Mouse (Mus musculus): ENCODE data around the gene Slc41a2. TPM values are rescaled to one million over a fixed set of nuclear protein-coding genes. Genes with fewer than 3 reads are reported as not detected.
"Not testable (repeated sequence)": the region's sequence is repeated elsewhere in the genome, so short reads cannot be mapped to it uniquely, and the experiment has no call there.

Slc41a2 gene
- total RNA-seq, 2 experiments from 2014 or later = 25.4 to 26.8 TPM

DNA sequence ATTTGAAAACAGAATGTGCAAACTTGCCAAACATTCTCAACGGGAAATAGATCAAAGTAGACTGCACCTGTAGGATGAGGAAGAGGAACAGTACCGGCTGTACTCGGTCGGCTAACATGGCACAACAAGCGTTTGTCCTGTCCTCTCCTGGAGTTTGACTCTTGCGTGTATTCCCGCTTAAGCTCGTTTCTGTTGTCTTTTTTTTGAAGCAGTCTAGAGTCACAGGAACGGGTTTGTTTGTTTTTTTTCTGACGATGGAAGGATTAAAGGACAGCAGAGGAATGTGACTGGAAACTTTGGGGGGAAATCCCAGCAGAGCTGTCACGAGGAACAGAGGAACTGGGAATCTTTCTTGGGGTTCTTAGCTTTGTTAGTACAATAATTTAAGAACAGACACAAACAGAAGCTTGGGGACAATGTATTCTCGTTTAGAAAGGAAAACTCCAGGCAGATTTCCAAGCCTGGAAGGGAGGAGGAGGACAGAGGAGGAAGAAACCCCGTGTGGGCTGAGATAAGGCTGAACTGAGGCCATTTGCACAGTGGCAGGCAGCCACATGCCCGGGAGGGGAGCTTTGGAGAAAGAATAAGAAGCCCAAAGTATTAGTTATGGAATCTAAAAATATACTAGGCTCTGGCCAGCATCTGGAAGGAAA, 16.1 kb upstream of the Slc41a2 start:
- peak in 1 of 2 experiments; percentile 19 for DNase-seq (ENCODE audit: low spot score in 2 of 2)

DNA sequence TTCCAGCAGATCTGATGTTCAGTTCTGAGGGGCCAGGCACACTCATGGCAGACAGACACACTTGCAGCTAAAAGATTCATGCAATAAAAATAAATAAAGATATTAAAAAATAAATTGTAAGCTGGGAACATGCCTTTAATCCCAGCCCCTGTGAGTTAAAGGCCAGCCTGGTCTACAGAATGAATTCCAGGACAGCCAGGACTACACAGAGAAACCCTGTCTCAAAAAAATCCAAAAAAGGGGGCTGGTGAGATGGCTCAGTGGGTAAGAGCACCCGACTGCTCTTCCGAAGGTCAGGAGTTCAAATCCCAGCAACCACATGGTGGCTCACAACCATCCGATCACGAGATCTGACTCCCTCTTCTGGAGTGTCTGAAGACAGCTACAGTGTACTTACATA, 14.1 kb upstream of the Slc41a2 start:
- DNase-seq (ENCODE audit: low spot score in 2 of 2) = not testable (repeated sequence)

DNA sequence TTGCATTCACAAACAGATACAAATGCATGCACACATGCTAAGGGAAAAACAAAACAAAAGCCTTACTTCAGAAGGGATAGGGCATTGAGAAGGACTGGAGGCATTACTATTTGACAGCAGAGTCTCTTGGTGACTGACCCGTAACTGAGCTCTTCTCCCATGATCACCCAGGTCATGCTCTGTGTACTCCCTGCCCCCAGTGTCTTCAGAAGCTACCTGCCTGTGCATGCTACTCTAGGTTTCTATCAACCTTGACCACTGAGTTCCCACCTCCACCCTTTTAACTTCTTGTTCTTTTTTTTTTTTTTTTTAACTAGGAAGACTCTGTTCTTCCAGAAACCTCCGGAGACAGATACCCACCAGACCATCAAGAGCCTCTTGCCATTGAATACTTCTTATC, 13.0 kb upstream of the Slc41a2 start:
- no peak for DNase-seq (ENCODE audit: low spot score in 2 of 2)

DNA sequence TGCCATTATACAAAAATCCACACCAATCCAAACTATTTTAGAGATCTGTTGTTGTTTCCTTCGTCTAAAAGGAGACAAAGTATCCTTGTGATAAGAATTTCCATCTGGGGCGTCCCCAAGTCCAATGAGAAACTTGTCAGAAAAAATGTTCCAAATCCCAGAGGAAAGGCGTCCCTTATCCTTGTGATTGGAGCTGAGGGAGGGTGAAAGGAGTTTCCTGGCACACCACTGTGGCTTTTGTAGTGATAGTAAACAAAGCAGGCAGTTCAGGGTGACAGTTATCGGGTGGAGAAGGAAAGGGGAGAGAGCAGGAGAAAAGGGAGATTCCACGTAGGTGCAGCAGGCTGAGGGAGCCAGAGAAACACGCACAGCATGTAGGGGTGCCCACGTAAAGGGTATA, 9.8 kb upstream of the Slc41a2 start:
- no peak for DNase-seq (ENCODE audit: low spot score in 2 of 2)

DNA sequence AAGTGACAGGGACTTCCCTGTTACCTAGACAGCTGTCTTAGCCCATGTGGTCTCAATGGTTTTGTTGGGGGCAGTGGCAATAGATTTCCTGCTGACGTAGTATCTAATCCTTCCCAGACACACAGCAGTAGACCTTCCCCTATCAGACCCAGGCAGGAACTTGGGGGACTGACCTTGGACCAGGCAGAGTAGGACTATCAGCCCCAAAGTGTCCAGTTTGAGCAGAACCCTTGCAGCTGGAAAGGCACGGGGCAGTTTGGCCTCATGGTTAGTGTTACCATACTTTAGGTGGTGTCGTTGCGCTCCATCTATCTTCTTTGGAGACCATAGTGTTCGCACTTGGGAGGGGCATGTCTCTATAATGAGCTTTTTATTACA, 8.7 kb upstream of the Slc41a2 start:
- DNase-seq (ENCODE audit: low spot score in 2 of 2) = no peak

DNA sequence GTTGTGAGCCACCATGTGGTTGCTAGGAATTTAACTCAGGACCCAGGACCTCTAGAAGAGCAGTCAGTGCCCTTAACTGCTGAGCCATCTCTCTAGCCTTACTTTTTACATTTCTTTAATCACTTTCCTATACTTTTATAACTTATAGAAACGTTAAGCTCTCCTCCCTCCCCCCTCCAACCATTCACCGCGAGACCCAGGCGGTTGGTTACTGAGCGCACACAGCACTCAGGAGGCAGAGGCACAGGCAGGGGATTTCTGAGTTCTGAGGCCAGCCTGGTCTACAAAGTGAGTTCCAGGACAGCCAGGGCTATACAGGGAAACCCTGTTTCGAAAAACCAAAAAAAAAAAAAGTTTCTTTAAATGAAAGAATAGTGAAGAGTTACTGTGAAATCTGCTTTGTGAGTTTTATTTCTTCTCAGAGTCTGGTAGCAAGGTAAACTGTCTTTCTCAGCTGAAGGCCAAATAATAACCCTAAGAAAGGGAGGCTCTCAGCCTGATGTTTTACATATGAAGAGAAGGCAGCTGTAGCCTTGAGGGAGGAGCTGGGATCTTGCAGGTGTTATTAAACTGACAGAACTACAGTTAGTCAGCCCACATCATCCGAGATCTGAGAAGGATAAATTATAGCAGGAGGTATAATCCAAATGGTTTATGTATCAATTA, 8.1 kb upstream of the Slc41a2 start:
- DNase-seq (ENCODE audit: low spot score in 2 of 2) = no peak

DNA sequence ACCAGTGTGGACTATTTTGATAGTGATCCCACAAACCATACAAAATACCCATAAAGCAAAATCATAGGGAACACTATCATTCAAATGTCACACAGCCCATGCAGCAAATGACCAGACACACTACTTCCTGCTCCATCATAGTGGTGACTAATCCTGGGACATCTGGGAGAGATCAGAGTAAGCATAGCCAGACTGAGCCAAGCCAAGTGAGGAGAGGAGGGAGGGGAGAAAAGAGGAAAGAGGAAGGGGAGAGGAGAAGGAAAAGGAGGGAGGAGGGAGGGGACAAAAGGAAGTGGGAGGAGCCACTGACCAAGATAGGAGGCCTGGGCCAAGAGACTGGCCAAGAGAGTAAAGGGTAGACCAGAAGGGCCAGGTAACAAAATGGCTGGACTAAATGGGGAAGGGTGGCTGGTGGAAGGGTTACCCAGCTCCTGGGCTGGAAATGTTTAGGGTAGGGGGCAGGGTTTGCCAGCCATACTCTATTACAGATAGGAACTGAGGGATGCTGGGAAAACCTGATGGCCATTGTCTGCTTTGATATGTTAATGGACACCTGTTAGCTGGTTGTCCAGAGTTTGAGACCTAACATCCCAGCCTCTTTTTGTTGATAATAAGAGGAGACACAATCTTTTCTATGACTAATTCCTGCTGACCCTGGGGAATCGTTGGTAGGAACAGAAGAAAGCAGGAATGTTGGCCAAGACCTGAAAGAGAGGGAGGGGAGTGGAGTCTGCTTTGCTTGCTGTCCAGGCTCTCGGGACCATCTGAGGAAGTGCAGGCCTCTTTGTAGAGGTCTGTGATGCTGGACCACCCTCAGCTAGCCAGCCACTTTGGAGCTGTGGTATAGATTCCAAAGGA, 6.4 kb upstream of the Slc41a2 start:
- no peak for DNase-seq (ENCODE audit: low spot score in 2 of 2)

DNA sequence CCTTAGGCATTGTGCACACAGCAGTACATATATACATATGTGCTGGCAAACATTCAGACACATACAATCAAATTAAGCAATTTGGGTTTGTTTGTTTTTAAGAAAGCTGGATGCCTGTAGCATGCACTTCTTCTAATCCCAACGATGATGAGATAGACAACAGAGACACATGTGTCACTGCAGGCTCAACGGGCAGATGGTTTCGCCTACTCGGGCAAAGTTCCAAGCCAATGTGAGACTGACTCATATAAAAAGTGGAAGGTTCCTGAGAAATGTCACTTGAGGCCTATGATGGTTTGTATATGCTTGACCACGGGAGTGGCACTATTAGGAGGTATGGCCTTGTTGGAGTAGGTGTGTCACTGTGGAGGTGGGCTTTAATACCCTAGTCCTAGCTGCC, 5.5 kb upstream of the Slc41a2 start:
- DNase-seq (ENCODE audit: low spot score in 2 of 2) = peak; percentile 53 to 54

DNA sequence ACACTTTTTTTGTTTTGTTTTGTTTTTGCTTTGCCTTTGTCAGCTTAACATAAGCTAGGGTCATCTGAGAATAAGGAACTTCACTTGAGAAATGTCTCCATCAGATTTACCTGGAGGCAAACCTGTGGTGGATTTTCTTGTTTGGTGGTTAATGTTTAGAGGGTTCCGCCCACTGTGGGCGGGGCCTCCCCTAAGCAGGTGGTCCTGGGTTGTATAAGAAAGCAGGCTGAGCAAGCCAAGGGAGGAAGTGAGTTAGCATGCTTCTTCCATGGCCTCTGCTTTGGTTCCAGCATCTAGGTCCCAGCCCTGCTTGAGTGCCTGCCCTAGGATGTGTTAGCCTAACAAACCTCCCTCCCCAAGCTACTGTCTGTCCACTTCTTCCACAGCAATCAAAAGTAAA, 3.5 kb upstream of the Slc41a2 start:
- no peak for DNase-seq (ENCODE audit: low spot score in 2 of 2)

DNA sequence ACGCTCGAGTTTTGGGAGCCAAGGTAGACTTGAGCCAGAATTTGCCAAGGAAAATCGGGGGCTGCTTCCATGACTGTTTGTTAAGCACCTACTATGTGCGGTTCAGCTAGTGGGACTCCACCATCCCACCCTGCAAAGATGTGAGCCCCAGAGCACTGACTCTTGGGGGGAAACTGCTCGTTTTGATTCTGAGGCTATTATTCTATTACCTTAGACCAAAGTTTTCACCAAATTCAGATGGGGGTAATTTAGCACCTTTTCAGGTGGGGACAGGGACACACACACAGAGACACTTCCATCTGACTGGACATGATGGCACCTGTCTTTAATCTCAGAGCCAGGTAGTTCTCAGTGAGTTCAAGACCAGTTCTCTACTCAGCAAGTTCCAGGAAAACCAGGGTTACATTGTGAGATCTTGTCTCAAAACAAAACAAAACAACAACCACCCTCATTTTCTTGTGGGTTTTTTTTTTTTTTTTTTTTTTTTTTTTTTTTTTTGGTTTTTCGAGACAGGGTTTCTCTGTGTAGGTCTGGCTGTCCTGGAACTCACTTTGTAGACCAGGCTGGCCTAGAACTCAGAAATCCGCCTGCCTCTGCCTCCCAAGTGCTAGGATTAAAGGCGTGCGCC, 403 bp upstream of the Slc41a2 start:
- DNase-seq (ENCODE audit: low spot score in 2 of 2) = no peak

DNA sequence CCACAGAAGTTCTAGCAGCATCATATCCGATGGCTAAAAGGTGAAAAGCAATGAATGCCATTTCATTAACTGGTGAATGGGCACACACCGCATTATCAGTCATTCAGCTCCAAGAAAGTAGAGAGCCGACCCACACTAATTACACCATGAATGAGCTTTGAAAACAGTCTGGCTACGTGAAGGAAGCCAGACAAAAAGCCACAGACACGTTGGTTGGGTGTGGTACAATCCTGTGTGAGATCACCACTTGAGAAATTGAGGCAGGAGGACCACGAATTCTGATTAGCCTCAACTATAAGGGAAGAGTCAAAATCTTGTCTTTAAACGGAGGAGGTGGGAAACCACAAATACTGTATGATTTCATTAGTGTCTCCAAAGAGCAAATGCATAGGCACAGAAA, 1.3 kb downstream of the Slc41a2 start:
- no peak for DNase-seq (ENCODE audit: low spot score in 2 of 2)

DNA sequence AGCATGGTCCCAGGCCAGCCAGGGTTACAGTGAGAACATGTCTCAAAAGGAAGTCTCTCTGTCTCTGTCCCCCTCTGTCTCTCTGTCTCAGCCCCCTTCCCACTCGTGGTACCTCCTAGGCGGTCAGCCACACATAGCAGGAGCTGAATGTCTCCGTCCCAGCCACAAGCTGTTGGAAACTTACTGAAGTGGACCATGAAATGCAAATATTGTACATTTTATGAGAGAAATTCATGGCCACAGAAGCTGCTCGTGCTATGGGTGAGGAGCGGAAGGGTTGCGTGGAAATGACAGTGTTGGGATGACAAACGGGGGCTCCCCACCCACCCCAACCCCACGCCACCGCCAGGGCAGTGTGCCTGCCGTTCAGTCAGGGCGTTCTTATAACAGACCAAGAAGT, 5.1 kb downstream of the Slc41a2 start:
- no peak for DNase-seq (ENCODE audit: low spot score in 2 of 2)

DNA sequence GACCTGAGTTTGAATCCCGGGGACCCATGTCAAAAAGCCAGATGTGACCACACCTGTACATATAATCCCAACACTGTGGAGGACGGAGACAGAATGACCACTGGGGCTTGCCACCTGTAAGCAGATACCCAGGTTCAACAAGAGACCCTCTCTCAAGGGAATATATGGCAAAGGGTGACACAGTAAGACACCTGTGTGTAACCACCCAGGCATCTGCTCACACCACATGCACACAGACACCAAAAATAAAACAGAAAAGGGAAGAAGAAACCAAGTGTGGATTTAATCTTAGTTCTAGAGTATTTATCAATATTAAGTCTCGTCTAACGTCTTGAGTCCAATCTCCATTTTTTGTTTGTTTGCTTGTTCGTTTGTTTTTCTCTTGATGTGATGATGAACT, 5.9 kb downstream of the Slc41a2 start:
- DNase-seq (ENCODE audit: low spot score in 2 of 2) = no peak

DNA sequence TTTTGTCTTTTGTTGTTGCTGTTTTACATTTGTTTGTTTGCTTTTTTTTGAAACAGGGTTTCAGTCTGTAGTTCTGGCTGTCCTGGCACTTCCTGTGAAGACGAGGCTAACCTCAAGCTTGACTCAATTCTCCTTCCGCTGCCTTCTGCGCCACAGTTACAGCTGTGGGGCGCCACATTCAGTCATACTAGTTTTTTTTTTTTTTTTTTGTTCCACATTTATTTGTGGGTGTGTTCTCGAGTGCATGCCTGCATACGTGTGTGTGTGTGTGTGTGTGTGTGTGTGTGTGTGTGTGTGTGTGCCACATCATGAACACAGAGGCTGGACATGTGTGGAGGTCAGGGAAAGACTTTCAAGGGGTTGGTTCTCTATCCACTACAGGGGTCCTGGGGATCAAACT, 7.3 kb downstream of the Slc41a2 start:
- no peak for DNase-seq (ENCODE audit: low spot score in 2 of 2)

DNA sequence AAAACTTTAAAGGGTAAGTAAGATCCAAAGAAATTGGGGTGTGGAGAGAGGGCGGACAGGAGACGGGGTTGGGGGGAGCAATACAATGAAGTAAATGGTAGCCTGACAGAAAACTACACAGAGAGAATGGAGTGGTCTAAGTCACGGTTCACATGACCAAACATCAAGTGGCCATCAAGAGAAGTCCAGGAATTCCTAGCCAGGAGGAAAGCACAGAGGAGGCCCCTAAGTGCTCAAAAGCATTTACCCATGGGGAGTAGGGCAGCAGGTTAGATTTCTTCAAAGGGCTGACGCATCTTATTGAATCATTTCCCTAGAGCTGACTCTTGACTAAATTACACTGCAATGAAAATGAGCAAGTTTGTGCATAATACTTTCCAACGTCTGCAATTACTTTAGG, 8.9 kb downstream of the Slc41a2 start:
- no peak for DNase-seq (ENCODE audit: low spot score in 2 of 2)

DNA sequence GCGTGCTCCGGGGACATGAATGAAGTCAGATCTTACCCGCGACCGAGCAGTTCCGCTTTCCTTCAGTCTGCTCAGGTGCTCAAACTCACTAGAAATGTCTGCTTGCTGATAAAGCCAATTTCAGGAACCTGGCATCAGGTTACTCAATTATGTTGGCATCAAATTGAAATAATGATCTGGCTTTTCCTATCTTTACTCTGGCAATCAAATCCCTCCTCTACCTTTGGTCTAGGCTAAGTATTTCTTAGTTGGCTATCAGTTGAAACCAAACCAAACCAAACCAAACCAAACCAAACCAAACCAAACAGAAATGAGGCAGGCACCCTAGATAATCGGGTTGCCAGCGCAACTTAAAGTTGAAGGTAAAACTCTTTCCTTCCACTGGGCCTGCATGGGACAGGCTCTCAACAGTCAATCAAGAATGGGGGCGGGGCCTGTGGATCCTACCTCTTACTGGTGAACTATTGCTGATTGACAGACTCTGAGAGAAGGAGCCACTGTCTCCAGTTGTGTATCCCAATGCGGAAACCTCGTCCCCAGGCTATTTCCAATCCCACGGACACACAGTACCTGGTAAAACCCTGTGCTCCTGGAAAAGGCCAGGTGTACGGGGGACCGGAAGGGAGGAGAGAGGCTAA, 10.9 kb downstream of the Slc41a2 start:
- DNase-seq (ENCODE audit: low spot score in 2 of 2) = no peak

DNA sequence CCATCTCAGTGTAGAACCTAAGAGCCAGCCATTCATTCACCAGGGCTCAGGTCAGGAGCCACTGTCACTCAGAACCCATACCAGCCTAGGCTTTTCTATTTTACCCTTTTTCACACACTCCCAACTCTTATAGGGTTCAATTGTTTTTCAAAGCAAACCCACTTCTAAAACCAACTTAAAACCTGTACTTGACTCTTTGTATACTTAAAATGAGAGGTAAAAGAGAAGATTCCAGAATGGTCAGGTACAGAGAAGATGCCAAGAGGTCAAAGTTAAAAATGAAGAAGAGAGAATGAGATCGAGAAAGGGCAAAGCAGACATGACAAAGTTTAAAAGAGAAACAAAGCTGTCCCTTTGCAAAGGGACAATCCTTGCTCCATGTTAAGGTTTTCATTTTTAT, 11.8 kb downstream of the Slc41a2 start:
- DNase-seq (ENCODE audit: low spot score in 2 of 2) = no peak

DNA sequence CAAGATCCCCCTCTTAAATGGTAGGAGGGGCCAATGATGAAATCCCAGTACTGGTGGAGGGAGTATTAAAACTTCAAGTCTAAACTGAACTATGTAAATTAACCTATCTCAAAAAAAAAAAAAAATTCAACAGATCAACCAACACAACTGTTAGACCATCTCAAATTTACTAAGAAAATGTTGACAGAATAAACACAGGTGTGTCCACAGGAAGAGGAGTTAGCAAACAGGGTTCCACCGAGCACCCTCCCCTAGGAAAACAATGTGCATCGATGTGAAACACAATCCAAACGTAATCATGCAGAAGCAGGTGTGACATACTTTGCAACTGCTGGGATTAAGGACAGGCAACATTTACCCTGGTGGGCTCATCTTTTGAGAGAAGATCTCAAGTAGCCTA, 12.8 kb downstream of the Slc41a2 start:
- no peak for DNase-seq (ENCODE audit: low spot score in 2 of 2)

DNA sequence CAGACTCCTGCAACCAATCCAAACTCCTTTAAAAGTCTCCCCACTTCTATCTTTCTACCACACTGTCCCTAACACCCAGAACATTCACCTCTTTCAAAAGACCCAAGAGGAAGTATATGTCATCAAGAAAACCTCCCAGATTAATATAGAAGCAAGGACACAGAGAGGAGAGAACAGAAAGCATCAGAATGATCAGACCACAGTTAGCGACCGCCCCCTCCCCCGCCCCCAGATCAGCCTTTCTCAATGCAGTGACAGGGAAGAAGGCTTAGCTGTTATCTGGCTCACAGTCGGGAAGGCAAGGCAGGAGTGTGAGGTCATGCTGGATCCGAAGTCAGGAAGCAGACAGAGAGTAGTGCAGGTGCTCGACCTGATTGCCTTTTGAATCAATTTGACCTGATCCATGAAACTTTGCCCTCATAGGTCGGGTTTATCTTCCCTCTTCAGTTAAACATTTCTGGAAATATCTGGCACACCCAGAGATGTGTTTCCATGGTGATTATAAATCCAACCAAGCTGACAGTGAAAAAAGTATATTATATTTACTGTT, 15.1 kb downstream of the Slc41a2 start:
- DNase-seq (ENCODE audit: low spot score in 2 of 2) = no peak

DNA sequence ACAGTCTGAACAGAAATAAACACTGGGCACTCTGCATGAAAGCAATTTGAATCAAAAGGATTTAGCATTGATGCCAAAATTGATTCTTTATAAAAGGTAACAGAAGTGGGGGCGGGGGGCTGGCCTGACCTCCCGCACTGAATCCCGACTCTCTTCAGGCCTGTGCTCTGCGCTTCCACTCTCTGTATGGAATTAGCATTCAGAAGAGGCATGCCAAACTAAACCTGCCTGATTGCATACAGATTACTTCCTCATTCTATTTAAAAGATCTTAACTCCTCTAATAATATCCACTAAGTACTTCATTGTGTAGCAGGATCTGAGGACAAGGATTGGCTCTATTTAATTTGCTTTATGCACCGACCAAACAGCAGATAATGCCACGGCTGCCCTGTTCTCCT, 16.2 kb downstream of the Slc41a2 start:
- no peak for DNase-seq (ENCODE audit: low spot score in 2 of 2)

DNA sequence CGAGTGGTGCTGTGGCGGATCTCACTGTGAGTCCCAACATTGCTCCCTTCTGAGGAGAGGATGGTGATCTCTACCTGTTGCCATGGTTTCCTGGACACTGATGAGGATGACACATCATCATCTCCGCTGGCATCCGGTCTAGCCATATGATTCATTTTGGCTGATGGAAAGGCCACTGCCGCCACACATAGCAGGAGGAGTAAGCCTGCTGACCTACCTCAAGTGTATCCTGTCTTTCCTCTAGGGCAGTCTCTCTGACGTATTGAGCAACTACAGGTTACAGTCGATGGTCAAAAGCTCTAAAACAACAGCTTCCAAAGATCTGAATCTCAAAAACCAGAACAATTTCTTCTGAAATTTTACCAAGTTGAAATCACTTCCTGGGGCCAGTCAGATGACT, 16.8 kb downstream of the Slc41a2 start:
- DNase-seq (ENCODE audit: low spot score in 2 of 2) = no peak
